Mouse (Mus musculus): ENCODE data around the gene Lhpp. TPM values are rescaled to one million over a fixed set of nuclear protein-coding genes. Genes with fewer than 3 reads are reported as not detected.

Gene Lhpp
- polyA plus RNA-seq, 1 experiment from 2014 or later, result 20.5 TPM

DNA sequence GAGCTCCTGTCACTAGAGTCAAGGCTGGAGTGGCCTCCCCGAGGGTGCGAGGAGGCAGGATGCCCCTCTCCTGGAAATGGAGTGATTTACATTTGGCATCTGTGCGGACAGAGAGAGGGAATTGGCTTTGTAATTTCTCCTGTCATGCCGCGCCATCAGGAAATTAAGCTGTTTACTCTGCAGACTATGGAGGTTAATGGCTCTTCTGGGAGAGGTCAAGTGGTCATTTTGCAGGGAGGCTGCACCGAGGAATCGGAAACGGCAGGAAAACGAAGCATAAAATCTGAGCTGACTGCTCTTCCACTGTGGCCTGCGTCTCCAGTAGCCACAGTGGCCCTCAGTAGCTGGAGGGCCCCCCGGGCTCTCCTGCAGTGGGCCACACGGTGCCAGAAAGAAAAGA, 26.9 kb downstream of the Lhpp start:
- H3K27me3 ChIP-seq (ENCODE audit: low read depth, poor library complexity, severe bottlenecking), result peaks cover 65% of the 10 kb centered on the region
- 37% methylated on average over 12 of the region's 12 CpGs for WGBS
- no peak for DNase-seq (ENCODE audit: low spot score)
- no peak overlapping the region for H3K4me3 ChIP-seq
- no peaks in the 10 kb centered on the region for H3K36me3 ChIP-seq
- H3K9me3 ChIP-seq (replicated peaks), result no peaks in the 10 kb centered on the region
- H3K27ac ChIP-seq (replicated peaks), result no peak overlapping the region
- H3K4me1 ChIP-seq, result peaks cover 25% of the 10 kb centered on the region

DNA sequence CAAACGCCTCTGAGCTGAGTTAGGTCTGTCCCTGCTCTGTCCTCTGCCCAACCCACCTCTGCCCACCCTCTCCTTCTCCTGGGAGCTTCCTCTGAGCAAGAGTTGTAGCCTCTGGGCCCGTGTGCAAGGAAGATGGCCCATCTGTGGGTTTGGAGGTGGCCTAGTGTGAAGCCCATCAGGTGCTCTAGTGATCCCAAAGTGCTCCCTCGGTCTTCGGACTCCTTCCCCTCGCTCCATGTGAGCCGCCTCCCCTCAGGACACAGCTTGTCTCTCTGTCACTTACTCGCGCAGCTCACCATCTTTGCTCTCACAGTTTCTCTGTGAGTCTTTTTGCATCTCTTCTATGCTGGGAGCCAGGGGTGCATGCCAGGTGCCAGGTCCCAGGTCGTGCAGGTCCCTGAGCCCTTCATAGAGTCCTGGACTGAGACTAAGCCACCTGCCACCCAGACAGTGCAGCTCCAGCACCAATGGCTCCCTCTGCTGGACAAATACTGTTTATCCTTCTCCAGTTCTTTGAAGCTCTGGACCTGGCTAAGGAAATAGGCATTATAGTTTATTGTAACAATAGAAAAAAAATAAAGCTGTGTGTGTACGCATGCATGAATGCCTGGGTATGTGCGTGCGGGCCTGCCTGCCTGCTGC, 28.1 kb downstream of the Lhpp start:
- no peak overlapping the region for H3K4me3 ChIP-seq
- WGBS, result 61% methylated on average over 12 of the region's 12 CpGs
- peaks cover 54% of the 10 kb centered on the region for H3K27me3 ChIP-seq (ENCODE audit: low read depth, poor library complexity, severe bottlenecking)
- peaks cover 25% of the 10 kb centered on the region for H3K4me1 ChIP-seq
- H3K9me3 ChIP-seq (replicated peaks), result no peaks in the 10 kb centered on the region
- no peaks in the 10 kb centered on the region for H3K36me3 ChIP-seq
- DNase-seq (ENCODE audit: low spot score), result peak; percentile 47
- peak overlapping the region; percentile 28; the same call in 1 of the 2 replicates for H3K27ac ChIP-seq (replicated peaks)

- Histone ChIP-seq H3K36me3 (no peaks in the 10 kb centered on the region), H3K9me3 (replicated peaks) (no peaks in the 10 kb centered on the region), H3K27ac (replicated peaks) (0 out of 2 replicates have a peak overlapping the region, but pooled peaks have one; percentile 13), H3K4me1 (peaks cover 25% of the 10 kb centered on the region), H3K4me3 (no peak overlapping the region), H3K27me3 (ENCODE audit: low read depth, poor library complexity, severe bottlenecking) (peaks cover 30% of the 10 kb centered on the region)
- DNase-seq (ENCODE audit: low spot score), result no peak
- WGBS, result 66% methylated on average over 9 of the region's 9 CpGs
Observed at GRCm38 (mm10) chr7:132640946-132641345, 30.5 kb downstream of the Lhpp start.

DNA sequence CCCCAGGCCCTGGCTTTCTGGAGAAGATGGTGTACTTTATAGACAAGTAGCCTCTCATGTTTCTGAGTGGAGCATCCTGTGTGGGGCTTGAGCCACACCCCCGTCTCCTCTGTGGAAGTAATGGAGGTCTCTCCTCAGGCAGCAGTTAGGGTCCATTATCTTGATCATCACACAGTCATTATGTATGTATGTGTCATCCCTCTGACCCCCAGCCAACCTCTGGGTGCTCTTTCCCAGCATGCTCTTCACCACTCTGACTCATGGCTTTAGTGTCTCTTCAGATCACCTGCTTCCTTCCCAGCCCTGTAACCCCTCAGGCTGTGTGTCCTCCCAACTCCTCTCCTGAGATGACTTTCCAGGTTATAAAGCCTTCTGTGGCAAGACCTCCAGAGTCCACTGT, 31.2 kb downstream of the Lhpp start:
- 92% methylated on average over 1 of the region's 1 CpGs for WGBS
- no peaks in the 10 kb centered on the region for H3K36me3 ChIP-seq

DNA sequence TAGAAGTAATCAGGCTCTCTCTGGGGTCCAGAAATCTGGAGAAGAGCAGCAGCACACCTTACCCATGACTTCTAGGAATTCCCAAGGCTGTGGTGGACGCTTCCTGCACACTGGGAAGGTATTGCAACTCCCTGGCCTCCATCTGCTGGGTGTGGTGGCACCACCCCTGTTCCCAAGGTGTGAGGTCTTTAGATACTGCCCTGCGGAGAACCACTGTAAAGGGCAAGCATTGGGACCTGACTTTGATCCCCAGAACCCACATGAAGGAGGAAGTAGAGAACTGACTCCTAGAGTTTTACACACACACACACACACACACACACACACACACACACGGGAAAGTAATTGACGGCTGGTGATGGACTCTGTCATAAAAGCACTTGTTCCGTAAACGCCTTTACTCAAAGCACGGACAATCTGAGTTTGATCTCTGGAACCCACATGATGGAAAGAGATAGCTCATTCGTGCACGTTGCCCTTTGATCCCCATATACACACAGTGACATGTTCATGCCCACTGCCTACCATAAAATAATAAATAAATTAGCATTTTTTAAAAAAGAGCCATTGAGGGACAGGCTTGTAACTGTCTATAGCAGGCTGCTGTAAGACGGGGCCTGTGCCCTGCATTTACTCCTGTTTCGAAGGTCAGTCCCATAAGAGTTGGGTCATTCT, 34.3 kb downstream of the Lhpp start:
- no peaks in the 10 kb centered on the region for H3K36me3 ChIP-seq
- peaks cover 3% of the 10 kb centered on the region; the same call in 1 of the 2 replicates for H3K4me1 ChIP-seq
- H3K9me3 ChIP-seq (replicated peaks), result no peaks in the 10 kb centered on the region
- peaks cover 11% of the 10 kb centered on the region; the same call in 1 of the 2 replicates for H3K27me3 ChIP-seq (ENCODE audit: low read depth, poor library complexity, severe bottlenecking)
- H3K27ac ChIP-seq (replicated peaks), result no peak overlapping the region
- WGBS, result 90% methylated on average over 11 of the region's 11 CpGs
- no peak overlapping the region for H3K4me3 ChIP-seq
- DNase-seq (ENCODE audit: low spot score), result no peak

More for the DNA sequence above, 31.2 kb downstream of the Lhpp start:
- no peak for DNase-seq (ENCODE audit: low spot score)
- H3K4me1 ChIP-seq, result peaks cover 24% of the 10 kb centered on the region
- peaks cover 24% of the 10 kb centered on the region for H3K27me3 ChIP-seq (ENCODE audit: low read depth, poor library complexity, severe bottlenecking)
- H3K9me3 ChIP-seq (replicated peaks), result no peaks in the 10 kb centered on the region
- no peak overlapping the region for H3K4me3 ChIP-seq
- H3K27ac ChIP-seq (replicated peaks), result no peak overlapping the region

DNA sequence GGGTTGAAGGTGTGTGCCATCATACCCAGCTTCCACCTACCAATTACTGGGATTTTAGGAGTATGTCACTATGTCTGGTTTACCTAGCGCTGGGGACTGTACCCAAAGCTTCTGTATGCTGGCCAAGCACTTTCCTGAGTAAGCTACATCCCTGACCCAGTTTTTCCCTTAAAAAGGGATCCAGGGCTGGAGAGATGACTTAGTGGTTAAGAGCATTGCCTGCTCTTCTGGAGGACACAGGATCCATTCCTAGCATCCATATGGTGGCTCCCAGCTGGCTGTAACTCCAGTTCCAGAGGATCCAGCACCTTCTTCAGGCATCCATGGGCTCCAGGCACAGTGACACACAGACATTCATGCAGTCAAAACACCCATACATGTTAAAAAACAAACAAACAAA, 36.1 kb downstream of the Lhpp start:
- 100% methylated on average over 1 of the region's 1 CpGs for WGBS

DNA sequence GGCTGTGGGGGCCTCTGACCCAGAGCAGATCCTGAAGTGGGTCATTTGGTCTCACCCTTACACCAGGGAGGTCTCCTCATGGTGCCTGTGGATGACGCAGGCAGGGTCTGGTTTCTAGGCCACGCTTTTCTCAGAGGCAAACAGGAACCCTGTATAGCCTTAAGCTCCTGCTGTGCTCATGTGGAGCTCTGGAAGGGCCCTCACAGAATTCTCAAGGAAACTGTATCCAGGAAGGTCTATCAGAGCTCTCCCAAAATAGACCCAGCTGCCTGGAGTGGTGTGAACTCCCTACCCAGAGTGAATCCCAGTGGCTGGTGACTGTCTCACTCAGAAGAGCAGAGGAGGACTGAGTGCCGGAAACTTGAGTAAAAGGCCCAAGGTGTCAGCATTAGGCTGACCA, 44.0 kb downstream of the Lhpp start:
- Histone ChIP-seq H3K4me1 (peaks cover 36% of the 10 kb centered on the region), H3K36me3 (no peaks in the 10 kb centered on the region), H3K27me3 (ENCODE audit: low read depth, poor library complexity, severe bottlenecking) (peaks cover 10% of the 10 kb centered on the region; the same call in 1 of the 2 replicates), H3K4me3 (no peak overlapping the region), H3K9me3 (replicated peaks) (no peaks in the 10 kb centered on the region), H3K27ac (replicated peaks) (no peak overlapping the region)
- DNase-seq (ENCODE audit: low spot score), result no peak
- WGBS, result 78% methylated on average over 3 of the region's 3 CpGs

More for the DNA sequence above, 36.1 kb downstream of the Lhpp start:
- Histone ChIP-seq H3K36me3 (no peaks in the 10 kb centered on the region), H3K4me1 (0 out of 2 replicates have a peak, but pooled peaks cover 3% of the 10 kb centered on the region), H3K27me3 (ENCODE audit: low read depth, poor library complexity, severe bottlenecking) (no peaks in the 10 kb centered on the region), H3K4me3 (no peak overlapping the region), H3K9me3 (replicated peaks) (no peaks in the 10 kb centered on the region), H3K27ac (replicated peaks) (no peak overlapping the region)
- no peak for DNase-seq (ENCODE audit: low spot score)

GRCm38 (mm10) chr7:132656075-132656474, 45.6 kb downstream of the Lhpp start:
- peak overlapping the region; percentile 75 for H3K27ac ChIP-seq (replicated peaks)
- no peak overlapping the region for H3K4me3 ChIP-seq
- peaks cover 16% of the 10 kb centered on the region; the same call in 1 of the 2 replicates for H3K27me3 ChIP-seq (ENCODE audit: low read depth, poor library complexity, severe bottlenecking)
- H3K4me1 ChIP-seq, result peaks cover 44% of the 10 kb centered on the region
- H3K36me3 ChIP-seq, result no peaks in the 10 kb centered on the region
- no peaks in the 10 kb centered on the region for H3K9me3 ChIP-seq (replicated peaks)
- WGBS, result 12% methylated on average over 9 of the region's 9 CpGs
- peak; percentile 90 for DNase-seq (ENCODE audit: low spot score)

- H3K27me3 ChIP-seq (ENCODE audit: low read depth, poor library complexity, severe bottlenecking), result peaks cover 16% of the 10 kb centered on the region; the same call in 1 of the 2 replicates
- peaks cover 44% of the 10 kb centered on the region for H3K4me1 ChIP-seq
- H3K9me3 ChIP-seq (replicated peaks), result no peaks in the 10 kb centered on the region
- 11% methylated on average over 3 of the region's 3 CpGs for WGBS
- H3K36me3 ChIP-seq, result no peaks in the 10 kb centered on the region
- peak overlapping the region; percentile 75 for H3K27ac ChIP-seq (replicated peaks)
- no peak overlapping the region for H3K4me3 ChIP-seq
- peak; percentile 84 for DNase-seq (ENCODE audit: low spot score)
Observed at GRCm38 (mm10) chr7:132656548-132656947, 46.1 kb downstream of the Lhpp start.

- H3K4me1 ChIP-seq, result peaks cover 43% of the 10 kb centered on the region
- peak overlapping the region; percentile 60 for H3K27ac ChIP-seq (replicated peaks)
- no peaks in the 10 kb centered on the region for H3K9me3 ChIP-seq (replicated peaks)
- no peak overlapping the region for H3K4me3 ChIP-seq
- H3K36me3 ChIP-seq, result no peaks in the 10 kb centered on the region
- WGBS, result 35% methylated on average over 14 of the region's 14 CpGs
- peaks cover 16% of the 10 kb centered on the region; the same call in 1 of the 2 replicates for H3K27me3 ChIP-seq (ENCODE audit: low read depth, poor library complexity, severe bottlenecking)
- DNase-seq (ENCODE audit: low spot score), result peak; percentile 15
Observed at GRCm38 (mm10) chr7:132657371-132658057, 47.1 kb downstream of the Lhpp start.

GRCm38 (mm10) chr7:132658058-132658450, 47.6 kb downstream of the Lhpp start:
- H3K4me1 ChIP-seq, result peaks cover 46% of the 10 kb centered on the region
- H3K4me3 ChIP-seq, result no peak overlapping the region
- WGBS, result 10% methylated on average over 9 of the region's 9 CpGs
- peak overlapping the region; percentile 60 for H3K27ac ChIP-seq (replicated peaks)
- H3K27me3 ChIP-seq (ENCODE audit: low read depth, poor library complexity, severe bottlenecking), result peaks cover 16% of the 10 kb centered on the region; the same call in 1 of the 2 replicates
- H3K36me3 ChIP-seq, result no peaks in the 10 kb centered on the region
- DNase-seq (ENCODE audit: low spot score), result peak; percentile 41
- no peaks in the 10 kb centered on the region for H3K9me3 ChIP-seq (replicated peaks)

GRCm38 (mm10) chr7:132658688-132659087, 48.2 kb downstream of the Lhpp start:
- Histone ChIP-seq H3K4me3 (no peak overlapping the region), H3K27me3 (ENCODE audit: low read depth, poor library complexity, severe bottlenecking) (peaks cover 16% of the 10 kb centered on the region; the same call in 1 of the 2 replicates), H3K36me3 (no peaks in the 10 kb centered on the region), H3K4me1 (peaks cover 47% of the 10 kb centered on the region), H3K9me3 (replicated peaks) (no peaks in the 10 kb centered on the region), H3K27ac (replicated peaks) (no peak overlapping the region; the same call in 1 of the 2 replicates)
- DNase-seq (ENCODE audit: low spot score), result no peak
- WGBS, result 84% methylated on average over 5 of the region's 5 CpGs

Measured in midbrain, embryonic 10.5 days (tissue).